In the genomic region with DNA sequence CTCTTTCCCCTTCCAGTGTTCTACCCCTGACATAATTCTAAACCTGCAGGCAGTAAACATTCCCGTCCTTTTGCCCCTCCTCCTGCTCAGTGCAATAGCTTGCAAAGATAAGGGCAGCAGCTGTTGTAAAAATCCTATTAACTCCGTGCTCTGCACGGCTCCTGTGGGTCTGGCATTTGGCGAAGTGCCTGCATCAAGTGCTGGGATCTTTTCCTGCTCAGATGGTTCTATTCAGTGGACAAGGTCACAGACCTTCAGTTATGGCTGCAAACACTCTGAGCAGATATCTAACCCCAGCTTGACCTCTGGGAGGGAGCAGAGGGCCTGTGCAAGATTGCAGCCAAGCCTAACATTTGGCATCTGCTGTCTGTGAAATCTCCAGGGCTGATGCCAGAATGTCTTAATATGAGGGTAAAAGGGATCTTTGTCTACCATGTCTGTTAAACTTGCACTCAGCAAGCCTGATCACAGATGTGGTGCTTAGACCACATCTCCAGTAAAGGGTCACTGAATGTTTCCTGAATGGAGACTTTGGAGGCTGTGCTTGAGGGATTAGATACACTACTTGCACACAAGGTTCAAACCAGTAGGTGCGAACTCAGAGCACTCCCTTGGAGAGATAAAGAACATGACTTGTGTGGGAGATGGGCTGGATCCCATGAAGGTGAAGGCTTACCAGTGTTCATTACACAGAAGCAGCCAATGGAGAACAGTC, we compare ENCODE assay signal across 10 mouse cellular contexts. TPM values are rescaled to one million over a fixed set of nuclear protein-coding genes. Genes with fewer than 3 reads are reported as not detected.
DNase-seq lines count a peak whose midpoint lies in the region; ATAC-seq and TF ChIP-seq lines count a peak whose summit lies in the region.
"Had no signal": no experiment of that assay in that cellular context is flagged by ENCODE, and none has a peak within 500 bp of the region (broad histone marks: within the 10 kb centered on the region; RNA-seq: fewer than 3 reads in every experiment).

No protein-coding gene starts in this region.

- peak; percentile 34 for DNase-seq in forebrain, embryonic 14.5 days (ENCODE audit: low spot score)
- DNase-seq in gastrocnemius, postnatal 14 days, result peak; percentile 24
- DNase-seq in liver, embryonic 13.5 days, result no peak
- DNase-seq in left cerebral cortex, postnatal 36 days (ENCODE audit: low spot score in 2 of 2), result no peak
- no peak for DNase-seq in left cerebral cortex, adult 2 months (ENCODE audit: extremely low spot score in 1 of 2, low spot score in 2 of 2)

- H3K4me1 ChIP-seq in forebrain, embryonic 14.5 days (ENCODE audit: control insufficient read depth, insufficient read depth, low read length), result no peaks in the 10 kb centered on the region
- peaks cover 4% of the 10 kb centered on the region; the same call in 1 of the 2 replicates for H3K4me1 ChIP-seq in forebrain, embryonic 13.5 days
- peaks cover 13% of the 10 kb centered on the region for H3K4me1 ChIP-seq in intestine, embryonic 15.5 days (replicated peaks)
- H3K4me1 ChIP-seq in liver, embryonic 13.5 days (replicated peaks), result peaks cover 10% of the 10 kb centered on the region
- peaks cover 6% of the 10 kb centered on the region for H3K4me1 ChIP-seq in neural tube, embryonic 12.5 days

- H3K9ac ChIP-seq in forebrain, embryonic 14.5 days (ENCODE audit: low read length), result no peak overlapping the region
- no peak overlapping the region for H3K9ac ChIP-seq in forebrain, embryonic 13.5 days
- H3K9ac ChIP-seq in intestine, embryonic 15.5 days, result no peak overlapping the region
- H3K9ac ChIP-seq in liver, embryonic 13.5 days, result no peak overlapping the region
- no peak overlapping the region for H3K9ac ChIP-seq in neural tube, embryonic 12.5 days

- ATAC-seq in forebrain, embryonic 14.5 days, result peak; percentile 52; the same call in 1 of the 2 replicates
- no peak; the same call in 1 of the 2 replicates for ATAC-seq in forebrain, embryonic 13.5 days
- peak; percentile 95 for ATAC-seq in intestine, embryonic 15.5 days
- peak; percentile 67; the same call in 1 of the 2 replicates for ATAC-seq in liver, embryonic 13.5 days (ENCODE audit: low read depth)
- ATAC-seq in neural tube, embryonic 12.5 days (ENCODE audit: low FRiP score, low read depth), result peak; percentile 87

- no peaks in the 10 kb centered on the region for H3K27me3 ChIP-seq in forebrain, embryonic 14.5 days (replicated peaks; ENCODE audit: control insufficient read depth, insufficient read depth, low read length)
- no peaks in the 10 kb centered on the region for H3K27me3 ChIP-seq in forebrain, embryonic 13.5 days
- H3K27me3 ChIP-seq in intestine, embryonic 15.5 days (replicated peaks), result no peaks in the 10 kb centered on the region
- H3K27me3 ChIP-seq in liver, embryonic 13.5 days, result no peaks in the 10 kb centered on the region
- H3K27me3 ChIP-seq in neural tube, embryonic 12.5 days (replicated peaks), result no peaks in the 10 kb centered on the region
- H3K27me3 ChIP-seq: CH12.LX had no signal

- WGBS in forebrain, embryonic 14.5 days, result 28% methylated on average over 5 of the region's 5 CpGs
- WGBS in forebrain, embryonic 13.5 days, result 31% methylated on average over 5 of the region's 5 CpGs
- 11% methylated on average over 5 of the region's 5 CpGs for WGBS in intestine, embryonic 15.5 days
- WGBS in liver, embryonic 13.5 days (ENCODE audit: insufficient replicate concordance), result 31% methylated on average over 5 of the region's 5 CpGs
- WGBS in neural tube, embryonic 12.5 days, result 18% methylated on average over 5 of the region's 5 CpGs

- H3K4me2 ChIP-seq in forebrain, embryonic 14.5 days (ENCODE audit: low read length), result no peak overlapping the region
- no peak overlapping the region for H3K4me2 ChIP-seq in forebrain, embryonic 13.5 days
- no peak overlapping the region for H3K4me2 ChIP-seq in intestine, embryonic 15.5 days (replicated peaks)
- no peak overlapping the region for H3K4me2 ChIP-seq in liver, embryonic 13.5 days
- no peak overlapping the region for H3K4me2 ChIP-seq in neural tube, embryonic 12.5 days (replicated peaks)

- H3K27ac ChIP-seq in forebrain, embryonic 14.5 days (ENCODE audit: low read depth, low read length), result no peak overlapping the region
- no peak overlapping the region for H3K27ac ChIP-seq in forebrain, embryonic 13.5 days
- H3K27ac ChIP-seq in intestine, embryonic 15.5 days, result peak overlapping the region; percentile 63
- peak overlapping the region; percentile 29; the same call in 1 of the 2 replicates for H3K27ac ChIP-seq in liver, embryonic 13.5 days
- no peak overlapping the region for H3K27ac ChIP-seq in neural tube, embryonic 12.5 days
- no peak overlapping the region for H3K27ac ChIP-seq in left cerebral cortex, adult 2 months

- intact Hi-C loops in gastrocnemius, postnatal 14 days (cut with DNase I; ENCODE audit: low total_unique reads), result no loop called here
- intact Hi-C loops in left cerebral cortex, postnatal 36 days (cut with DNase I), result no loop called here
- intact Hi-C loops in left cerebral cortex, adult 2 months (cut with DNase I), result no loop called here

- H3K4me3 ChIP-seq in forebrain, embryonic 14.5 days (ENCODE audit: low read depth, low read length), result no peak overlapping the region
- H3K4me3 ChIP-seq in forebrain, embryonic 13.5 days, result no peak overlapping the region
- no peak overlapping the region for H3K4me3 ChIP-seq in intestine, embryonic 15.5 days (replicated peaks)
- H3K4me3 ChIP-seq in liver, embryonic 13.5 days (replicated peaks), result no peak overlapping the region
- H3K4me3 ChIP-seq in neural tube, embryonic 12.5 days, result no peak overlapping the region
- no peak overlapping the region for H3K4me3 ChIP-seq in left cerebral cortex, adult 2 months

- no peaks in the 10 kb centered on the region for H3K9me3 ChIP-seq in forebrain, embryonic 14.5 days (replicated peaks; ENCODE audit: control insufficient read depth, low read length)
- no peaks in the 10 kb centered on the region for H3K9me3 ChIP-seq in forebrain, embryonic 13.5 days (replicated peaks)
- no peaks in the 10 kb centered on the region for H3K9me3 ChIP-seq in intestine, embryonic 15.5 days
- no peaks in the 10 kb centered on the region for H3K9me3 ChIP-seq in liver, embryonic 13.5 days (replicated peaks)
- H3K9me3 ChIP-seq in neural tube, embryonic 12.5 days, result no peaks in the 10 kb centered on the region

- TF ChIP-seq CTCF in left cerebral cortex, adult 2 months (IDR thresholded peaks at IDR 0.05), result no peak

- H3K36me3 ChIP-seq in forebrain, embryonic 14.5 days (ENCODE audit: control insufficient read depth, insufficient read depth, low read length), result no peaks in the 10 kb centered on the region
- H3K36me3 ChIP-seq in forebrain, embryonic 13.5 days (ENCODE audit: poor library complexity, severe bottlenecking), result no peaks in the 10 kb centered on the region
- H3K36me3 ChIP-seq in intestine, embryonic 15.5 days, result no peaks in the 10 kb centered on the region
- H3K36me3 ChIP-seq in liver, embryonic 13.5 days, result peaks cover 26% of the 10 kb centered on the region
- no peaks in the 10 kb centered on the region for H3K36me3 ChIP-seq in neural tube, embryonic 12.5 days

RNA-seq across cellular contexts. Expression of gene Gm5269, which starts 15.2 kb away (rescaled TPM):
- polyA plus RNA-seq in forebrain, embryonic 14.5 days (2014; fragmentation: Nextera tagmentation; extraction: Ambion mirVana), result not detected in 2 replicates
- not detected in 2 replicates for polyA plus RNA-seq in forebrain, embryonic 13.5 days (2015; fragmentation: Nextera tagmentation; extraction: Ambion mirVana)
- total RNA-seq in gastrocnemius, postnatal 14 days (2021), result not detected
- not detected in 2 replicates for polyA plus RNA-seq in intestine, embryonic 15.5 days (2015; fragmentation: Nextera tagmentation; extraction: Ambion mirVana)
- not detected in 2 replicates for polyA plus RNA-seq in liver, embryonic 13.5 days (2015; fragmentation: Nextera tagmentation; extraction: Ambion mirVana)
- not detected in 2 replicates for polyA plus RNA-seq in neural tube, embryonic 12.5 days (2016; fragmentation: Nextera tagmentation; extraction: Ambion mirVana)
- total RNA-seq in left cerebral cortex, postnatal 36 days (2021), result not detected
- not detected for total RNA-seq in left cerebral cortex, adult 2 months (2021)
- total RNA-seq: CH12.LX had no signal
- polyA plus RNA-seq: testis, adult 2 months had no signal

RNA-seq across cellular contexts. Expression of gene Slc40a1, which starts 21.1 kb away (rescaled TPM):
- polyA plus RNA-seq in forebrain, embryonic 14.5 days (2014; fragmentation: Nextera tagmentation; extraction: Ambion mirVana), result 29.6 and 40.1 TPM in 2 replicates
- 17.8 and 22.1 TPM in 2 replicates for polyA plus RNA-seq in forebrain, embryonic 13.5 days (2015; fragmentation: Nextera tagmentation; extraction: Ambion mirVana)
- 10 to 100 TPM; 10.1 to 16.1 TPM for total RNA-seq in gastrocnemius, postnatal 14 days (2021)
- 143 and 151 TPM in 2 replicates for polyA plus RNA-seq in intestine, embryonic 15.5 days (2015; fragmentation: Nextera tagmentation; extraction: Ambion mirVana)
- polyA plus RNA-seq in liver, embryonic 13.5 days (2015; fragmentation: Nextera tagmentation; extraction: Ambion mirVana), result 90.9 and 111 TPM in 2 replicates
- polyA plus RNA-seq in neural tube, embryonic 12.5 days (2016; fragmentation: Nextera tagmentation; extraction: Ambion mirVana), result 24.2 and 24.3 TPM in 2 replicates
- 10 to 100 TPM; 10.8 to 12.8 TPM for total RNA-seq in left cerebral cortex, postnatal 36 days (2021)
- total RNA-seq in left cerebral cortex, adult 2 months (2021), result 1 to 10 TPM; 7.0 to 9.8 TPM
- total RNA-seq: CH12.LX had no signal

Comparison
In these comparisons a context has a peak if more than half of its experiments do, and no peak if none do; other contexts are left out.
1. DNase-seq: peak in forebrain, embryonic 14.5 days (single experiment) and gastrocnemius, postnatal 14 days (single experiment); none in liver, embryonic 13.5 days (single experiment), left cerebral cortex, postnatal 36 days (0 of 2) and left cerebral cortex, adult 2 months (0 of 2).
2. H3K27ac ChIP-seq: peak in intestine, embryonic 15.5 days (single experiment) and liver, embryonic 13.5 days (single experiment); none in forebrain, embryonic 14.5 days (single experiment), forebrain, embryonic 13.5 days (single experiment), neural tube, embryonic 12.5 days (single experiment) and left cerebral cortex, adult 2 months (single experiment).